Mouse (Mus musculus) kidney, adult 2 months (tissue): Measurements from ENCODE around the gene Sv2a. TPM values are rescaled to one million over a fixed set of nuclear protein-coding genes. Genes with fewer than 3 reads are reported as not detected.
"Not testable (repeated sequence)": the region's sequence is repeated elsewhere in the genome, so short reads cannot be mapped to it uniquely, and the experiment has no call there.

ENCODE experiments used
- DNase-seq: peaks from one replicate; pipeline ENCODE4 v3.0.0; 2021
- H3K27ac ChIP-seq: fragments of 200-500 bp; 2 replicates; pipeline ENCODE4 v1.5.1; 2012; ENCODE audit warnings: low read depth, low read length, control low read depth, inconsistent platforms; ENCODE audit not compliant: insufficient read depth
- H3K27me3 ChIP-seq: fragments of 200-500 bp; replicated peaks from 2 replicates; pipeline ENCODE4 v1.6.1; 2012; ENCODE audit warnings: mild to moderate bottlenecking, moderate library complexity, low read length, inconsistent platforms; ENCODE audit not compliant: control insufficient read depth, insufficient read depth
- H3K36me3 ChIP-seq: fragments of 200-500 bp; 2 replicates; pipeline ENCODE4 v1.6.1; 2012; ENCODE audit warnings: mild to moderate bottlenecking, moderate library complexity, low read length, inconsistent platforms; ENCODE audit not compliant: control insufficient read depth, insufficient read depth
- H3K4me1 ChIP-seq: fragments of 200-500 bp; 2 replicates; pipeline ENCODE4 v1.6.1; 2011; ENCODE audit warnings: low read length; ENCODE audit not compliant: control insufficient read depth, insufficient read depth
- H3K4me3 ChIP-seq: fragments of 200-500 bp; 2 replicates; pipeline ENCODE4 v1.5.1; 2011; ENCODE audit warnings: mild to moderate bottlenecking, low read depth, low read length, control low read depth; ENCODE audit not compliant: insufficient read depth
- CTCF ChIP-seq: fragments of 200-500 bp; conservative IDR thresholded peaks from 2 replicates; pipeline ENCODE4 v1.5.1; 2011; ENCODE audit warnings: low read depth, mild to moderate bottlenecking, control low read depth, low read length, moderate library complexity, mixed read lengths; ENCODE audit not compliant: insufficient read depth, insufficient read length
- POLR2A ChIP-seq: fragments of 200-500 bp; IDR thresholded peaks from one replicate; pipeline ENCODE4 v1.6.1; 2011; ENCODE audit warnings: low read depth, low read length, control low read depth
- WGBS: fragments of 180-500 bp; shearing (Covaris S2); methylation state at CpG from one replicate; pipeline ENCODE4 v1.1.7; 2018; 5-methylcytosine and 5-hydroxymethylcytosine counted together
- polyA plus RNA-seq: library from polyadenylated mRNA; depleted of rRNA; stranded (reverse); fragments of >200 nt; gene quantifications from 2 replicates; pipeline ENCODE4 v1.2.3, GENCODE M21; 2012

Sv2a gene
- polyA plus RNA-seq, 1 experiment = 20.8 TPM

GRCm38 (mm10) chr3:96207819-96208218 is 26.9 kb downstream of the Sv2a start:
- TF ChIP-seq POLR2A (no peak), CTCF (no peak)
- Histone ChIP-seq H3K27me3 (no peaks in the 10 kb centered on the region), H3K4me3 (no peak overlapping the region), H3K4me1 (no peaks in the 10 kb centered on the region), H3K27ac (no peak overlapping the region), H3K36me3 (no peaks in the 10 kb centered on the region)
- WGBS = 74% methylated on average over 3 of the region's 3 CpGs
- no peak for DNase-seq

- Histone ChIP-seq H3K4me1 (no peaks in the 10 kb centered on the region), H3K36me3 (no peaks in the 10 kb centered on the region), H3K27ac (no peak overlapping the region), H3K4me3 (no peak overlapping the region), H3K27me3 (no peaks in the 10 kb centered on the region)
- TF ChIP-seq CTCF (peak; percentile 30; the same call in 1 of the 2 replicates), POLR2A (no peak)
- peak; percentile 33 for DNase-seq
- WGBS = 34% methylated on average over 15 of the region's 15 CpGs
Measured at GRCm38 (mm10) chr3:96209242-96209641, 28.3 kb downstream of the Sv2a start.

- Histone ChIP-seq H3K4me3 (peak overlapping the region; percentile 74), H3K4me1 (peaks cover 15% of the 10 kb centered on the region; the same call in 1 of the 2 replicates), H3K36me3 (no peaks in the 10 kb centered on the region), H3K27me3 (no peaks in the 10 kb centered on the region), H3K27ac (peak overlapping the region; percentile 94)
- under 1% methylated on average over 12 of the region's 12 CpGs for WGBS
- no peak for TF ChIP-seq POLR2A
- TF ChIP-seq CTCF = peak; percentile 28; the same call in 1 of the 2 replicates
- peak; percentile 49 for DNase-seq
Measured at GRCm38 (mm10) chr3:96219191-96219641, 38.3 kb downstream of the Sv2a start.

- Histone ChIP-seq H3K4me1 (peaks cover 15% of the 10 kb centered on the region; the same call in 1 of the 2 replicates), H3K27ac (peak within 1 kb of the TSS; percentile 94), H3K27me3 (no peaks in the 10 kb centered on the region), H3K36me3 (no peaks in the 10 kb centered on the region), H3K4me3 (peak within 1 kb of the TSS; percentile 74)
- WGBS = under 1% methylated on average over 37 of the region's 37 CpGs
- DNase-seq = peak; percentile 92
- no peak for TF ChIP-seq CTCF
Measured at GRCm38 (mm10) chr3:96219661-96220130, 38.7 kb downstream of the Sv2a start, which contains the start of the genes Bola1 and Hist2h2ab. Bola1 (minus strand) TSS chr3:96219709. Hist2h2ab (plus strand) TSS chr3:96219865.

GRCm38 (mm10) chr3:96220131-96220764 is 39.3 kb downstream of the Sv2a start:
- not testable (repeated sequence) for H3K36me3 ChIP-seq, H3K27me3 ChIP-seq, DNase-seq
- Histone ChIP-seq H3K4me3 (peak overlapping the region; percentile 74), H3K27ac (peak overlapping the region; percentile 94), H3K4me1 (peaks cover 15% of the 10 kb centered on the region; the same call in 1 of the 2 replicates)
- WGBS = 1% methylated on average over 36 of the region's 47 CpGs

GRCm38 (mm10) chr3:96220765-96221639 is 40.1 kb downstream of the Sv2a start, which contains the start of the genes Hist2h2ac and Hist2h2be:
Hist2h2ac (minus strand) TSS chr3:96220880.
Hist2h2be (plus strand) TSS chr3:96221119.
- peaks cover 19% of the 10 kb centered on the region; the same call in 1 of the 2 replicates for H3K4me1 ChIP-seq
- H3K4me3 ChIP-seq = peak within 1 kb of the TSS; percentile 74
- under 1% methylated on average over 43 of the region's 43 CpGs for WGBS
- H3K27me3 ChIP-seq = no peaks in the 10 kb centered on the region
- TF ChIP-seq POLR2A (peak; percentile 86), CTCF (no peak)
- peak within 1 kb of the TSS; percentile 94 for H3K27ac ChIP-seq
- peak; percentile 97 for DNase-seq
- no peaks in the 10 kb centered on the region for H3K36me3 ChIP-seq
